Mouse (Mus musculus): ENCODE data around the gene Dyrk1a.

DNA sequence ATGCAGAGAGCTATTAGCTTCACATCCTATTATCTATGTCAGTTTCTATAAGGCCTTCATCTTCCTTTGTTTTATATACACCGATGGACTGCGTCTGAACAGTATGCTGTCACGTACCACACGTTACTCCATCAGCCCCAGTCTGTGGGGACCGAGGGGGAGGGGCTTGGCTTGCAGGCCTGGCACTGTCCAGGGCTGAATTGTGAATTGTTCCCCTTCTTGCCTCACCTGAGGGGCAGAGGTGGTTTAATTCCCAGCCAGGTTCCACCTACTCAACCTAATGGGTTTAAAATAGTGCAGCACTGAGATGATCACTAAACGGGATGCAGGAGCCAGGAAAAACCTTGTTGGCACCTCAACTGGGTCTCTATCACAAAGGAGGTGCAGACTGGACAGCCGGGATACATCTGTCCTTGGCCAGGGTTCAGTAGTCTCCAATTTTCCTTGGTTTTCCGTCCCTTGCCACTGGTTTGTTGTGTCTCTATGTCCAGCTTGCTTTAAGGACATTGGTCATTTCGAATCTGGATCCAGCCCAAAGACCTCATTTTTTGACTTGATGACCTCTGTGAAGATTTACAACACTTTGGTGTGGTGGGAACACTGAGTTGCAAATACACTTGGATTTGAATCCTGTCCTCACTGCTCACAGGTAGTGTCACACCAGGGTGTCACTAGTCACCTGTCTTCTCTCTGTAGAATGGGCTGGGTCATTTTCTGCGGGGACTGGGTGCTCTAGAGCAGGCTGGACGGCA is 2.8 kb upstream of the Dyrk1a start:
- TF ChIP-seq CTCF (IDR thresholded peaks at IDR 0.05; ENCODE audit: insufficient read depth, low read length) = no peak
- no peak for TF ChIP-seq POLR2A (IDR thresholded peaks at IDR 0.05; ENCODE audit: borderline replicate concordance, extremely low read depth, low read depth, low read length)

All from lung, adult 2 months (tissue).